Mouse (Mus musculus) liver, embryonic 14.5 days (tissue): ENCODE data around the gene Adssl1.
A peak's percentile ranks its signal among the peaks of the same experiment; 100 is the strongest.

Experiments used
- CTCF ChIP-seq: IDR thresholded peaks from 2 replicates; pipeline ENCODE4 v1.5.1; 2016; ENCODE audit warnings: antibody characterized with exemption, low read depth, control low read depth
- EP300 ChIP-seq: IDR thresholded peaks from 2 replicates; pipeline ENCODE4 v1.6.1; 2016; ENCODE audit warnings: antibody characterized with exemption, low read depth

GRCm38 (mm10) chr12:112671891-112672290, 52.0 kb downstream of the Adssl1 start:
- TF ChIP-seq CTCF (peak; percentile 47), EP300 (no peak)
